Mouse (Mus musculus) heart, postnatal 0 days (tissue): ENCODE results near the gene Pax4.
A peak's percentile ranks its signal among the peaks of the same experiment; 100 is the strongest.

Source experiments
- CTCF ChIP-seq: IDR thresholded peaks from 2 replicates; pipeline ENCODE4 v1.5.1; 2016; ENCODE audit warnings: antibody characterized with exemption, control low read depth, low read depth
- EP300 ChIP-seq: IDR thresholded peaks from 2 replicates; pipeline ENCODE4 v1.6.1; 2016; ENCODE audit warnings: antibody characterized with exemption, low read depth

DNA sequence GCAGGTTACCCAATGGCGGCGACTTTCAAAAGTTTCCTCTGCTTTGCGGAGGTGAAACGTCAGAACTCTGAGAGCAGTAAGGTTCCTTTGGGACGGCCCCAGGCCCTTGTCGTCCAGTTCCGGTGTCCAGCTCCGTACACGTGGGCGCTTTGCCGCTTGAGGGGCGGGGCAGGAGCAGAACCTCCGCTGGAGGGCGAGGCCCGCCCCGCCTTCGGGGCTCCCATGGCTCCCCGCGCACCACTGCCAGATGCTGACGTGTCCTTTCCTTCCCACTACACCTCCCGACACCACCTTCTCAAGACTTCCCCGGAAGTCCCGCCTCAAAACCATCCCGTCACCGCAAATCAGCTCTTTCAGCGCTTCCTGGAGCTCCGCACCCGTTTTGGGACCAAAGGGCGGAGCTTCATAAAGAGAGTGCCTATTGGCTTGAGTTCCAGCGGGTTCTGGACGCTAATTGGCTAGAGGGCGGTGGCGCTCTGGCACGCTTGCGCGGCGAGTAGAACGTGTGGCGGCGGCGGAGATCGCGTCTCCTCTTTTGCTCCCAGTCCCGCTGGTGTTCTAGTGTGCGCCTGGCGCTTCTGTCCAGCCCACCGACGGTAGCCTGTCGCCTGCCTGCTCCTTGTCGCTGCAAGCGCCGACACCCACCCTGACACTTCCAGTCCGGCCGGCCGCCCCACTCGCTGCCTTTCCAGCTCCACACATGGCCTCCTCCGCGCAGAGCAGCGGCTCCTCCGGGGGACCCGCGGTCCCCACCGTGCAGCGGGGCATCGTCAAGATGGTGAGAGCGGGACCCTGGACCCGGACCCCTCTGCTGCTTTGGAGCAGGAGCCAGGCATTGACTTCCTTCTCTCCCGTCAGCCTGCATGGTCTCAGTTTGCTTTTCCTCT, 31.0 kb upstream of the Pax4 start:
- TF ChIP-seq CTCF (0 out of 2 replicates have a peak, but pooled peaks have one; percentile 10), EP300 (peak; percentile 49; the same call in 1 of the 2 replicates)
